Mouse (Mus musculus): ENCODE results near the gene Scd4. TPM values are rescaled to one million over a fixed set of nuclear protein-coding genes. Genes with fewer than 3 reads are reported as not detected.
A peak's percentile ranks its signal among the peaks of the same experiment; 100 is the strongest.

Gene Scd4
- polyA plus RNA-seq, 1 experiment from 2014 or later = 0.05 TPM

- ATAC-seq (ENCODE audit: low read depth) = peak; percentile 92
- DNase-seq = peak; percentile 88
- Histone ChIP-seq H3K27ac (peak overlapping the region; percentile 94), H3K4me2 (peak overlapping the region; percentile 83), H3K9me3 (replicated peaks) (no peaks in the 10 kb centered on the region), H3K4me1 (replicated peaks) (peaks cover 86% of the 10 kb centered on the region), H3K27me3 (no peaks in the 10 kb centered on the region), H3K9ac (peak overlapping the region; percentile 80), H3K36me3 (peaks cover 39% of the 10 kb centered on the region), H3K4me3 (replicated peaks) (peak overlapping the region; percentile 74)
- 0% methylated on average over 30 of the region's 31 CpGs for WGBS (ENCODE audit: insufficient replicate concordance)
Observed at GRCm38 (mm10) chr19:44293769-44294551, 38.9 kb upstream of the Scd4 start.

- ATAC-seq (ENCODE audit: low read depth) (peak; percentile 30), DNase-seq (peak; percentile 84)
- H3K9ac ChIP-seq = peak overlapping the region; percentile 80
- H3K4me2 ChIP-seq = peak overlapping the region; percentile 83
- H3K4me1 ChIP-seq (replicated peaks) = peaks cover 89% of the 10 kb centered on the region
- WGBS (ENCODE audit: insufficient replicate concordance) = under 1% methylated on average over 14 of the region's 14 CpGs
- peak overlapping the region; percentile 94 for H3K27ac ChIP-seq
- H3K9me3 ChIP-seq (replicated peaks) = no peaks in the 10 kb centered on the region
- H3K36me3 ChIP-seq = peaks cover 45% of the 10 kb centered on the region
- H3K27me3 ChIP-seq = no peaks in the 10 kb centered on the region
- peak overlapping the region; percentile 74 for H3K4me3 ChIP-seq (replicated peaks)
Observed at GRCm38 (mm10) chr19:44294588-44295041, 38.3 kb upstream of the Scd4 start.

- peak overlapping the region; percentile 94 for H3K27ac ChIP-seq
- ATAC-seq (ENCODE audit: low read depth) = no peak
- DNase-seq = no peak
- 16% methylated on average over 3 of the region's 3 CpGs for WGBS (ENCODE audit: insufficient replicate concordance)
- peak overlapping the region; percentile 74 for H3K4me3 ChIP-seq (replicated peaks)
- H3K9ac ChIP-seq = peak overlapping the region; percentile 80
- peaks cover 52% of the 10 kb centered on the region for H3K36me3 ChIP-seq
- H3K4me2 ChIP-seq = peak overlapping the region; percentile 83
- no peaks in the 10 kb centered on the region for H3K9me3 ChIP-seq (replicated peaks)
- H3K4me1 ChIP-seq (replicated peaks) = peaks cover 91% of the 10 kb centered on the region
- no peaks in the 10 kb centered on the region for H3K27me3 ChIP-seq
Observed at GRCm38 (mm10) chr19:44295251-44295650, 37.6 kb upstream of the Scd4 start.

- Histone ChIP-seq H3K4me3 (replicated peaks) (peak overlapping the region; percentile 74), H3K36me3 (peaks cover 56% of the 10 kb centered on the region), H3K9ac (peak overlapping the region; percentile 80), H3K4me1 (replicated peaks) (peaks cover 92% of the 10 kb centered on the region), H3K9me3 (replicated peaks) (no peaks in the 10 kb centered on the region), H3K27ac (peak overlapping the region; percentile 94), H3K4me2 (peak overlapping the region; percentile 83), H3K27me3 (no peaks in the 10 kb centered on the region)
- DNase-seq (peak; percentile 85), ATAC-seq (ENCODE audit: low read depth) (peak; percentile 26)
- 9% methylated on average over 4 of the region's 4 CpGs for WGBS (ENCODE audit: insufficient replicate concordance)
Observed at GRCm38 (mm10) chr19:44295741-44296140, 37.2 kb upstream of the Scd4 start.

GRCm38 (mm10) chr19:44296186-44296585 is 36.7 kb upstream of the Scd4 start:
- no peaks in the 10 kb centered on the region for H3K27me3 ChIP-seq
- peaks cover 61% of the 10 kb centered on the region for H3K36me3 ChIP-seq
- 54% methylated on average over 7 of the region's 7 CpGs for WGBS (ENCODE audit: insufficient replicate concordance)
- peak overlapping the region; percentile 94 for H3K27ac ChIP-seq
- ATAC-seq (ENCODE audit: low read depth) = no peak
- no peaks in the 10 kb centered on the region for H3K9me3 ChIP-seq (replicated peaks)
- DNase-seq = no peak
- H3K4me1 ChIP-seq (replicated peaks) = peaks cover 94% of the 10 kb centered on the region
- H3K4me3 ChIP-seq (replicated peaks) = peak overlapping the region; percentile 74
- peak overlapping the region; percentile 80 for H3K9ac ChIP-seq
- peak overlapping the region; percentile 83 for H3K4me2 ChIP-seq

GRCm38 (mm10) chr19:44297068-44297760 is 35.7 kb upstream of the Scd4 start:
- peaks cover 93% of the 10 kb centered on the region for H3K4me1 ChIP-seq (replicated peaks)
- no peaks in the 10 kb centered on the region for H3K9me3 ChIP-seq (replicated peaks)
- ATAC-seq (ENCODE audit: low read depth) (no peak), DNase-seq (no peak)
- H3K36me3 ChIP-seq = peaks cover 70% of the 10 kb centered on the region
- H3K27ac ChIP-seq = peak overlapping the region; percentile 61
- H3K9ac ChIP-seq = peak overlapping the region; percentile 80
- peak overlapping the region; percentile 74 for H3K4me3 ChIP-seq (replicated peaks)
- no peaks in the 10 kb centered on the region for H3K27me3 ChIP-seq
- 69% methylated on average over 8 of the region's 8 CpGs for WGBS (ENCODE audit: insufficient replicate concordance)
- H3K4me2 ChIP-seq = peak overlapping the region; percentile 83

GRCm38 (mm10) chr19:44297862-44298261 is 35.0 kb upstream of the Scd4 start:
- peaks cover 90% of the 10 kb centered on the region for H3K4me1 ChIP-seq (replicated peaks)
- H3K27ac ChIP-seq = peak overlapping the region; percentile 57; the same call in 1 of the 2 replicates
- peak overlapping the region; percentile 83 for H3K4me2 ChIP-seq
- DNase-seq = no peak
- H3K27me3 ChIP-seq = no peaks in the 10 kb centered on the region
- no peaks in the 10 kb centered on the region for H3K9me3 ChIP-seq (replicated peaks)
- WGBS (ENCODE audit: insufficient replicate concordance) = 81% methylated on average over 9 of the region's 9 CpGs
- peaks cover 77% of the 10 kb centered on the region for H3K36me3 ChIP-seq
- peak overlapping the region; percentile 74 for H3K4me3 ChIP-seq (replicated peaks)
- peak overlapping the region; percentile 80 for H3K9ac ChIP-seq
- no peak for ATAC-seq (ENCODE audit: low read depth)

GRCm38 (mm10) chr19:44299078-44299477 is 33.8 kb upstream of the Scd4 start:
- DNase-seq = no peak
- Histone ChIP-seq H3K4me3 (replicated peaks) (peak overlapping the region; percentile 74), H3K4me2 (peak overlapping the region; percentile 83), H3K9me3 (replicated peaks) (no peaks in the 10 kb centered on the region), H3K27me3 (no peaks in the 10 kb centered on the region), H3K9ac (peak overlapping the region; percentile 80), H3K36me3 (peaks cover 89% of the 10 kb centered on the region), H3K27ac (peak overlapping the region; percentile 57), H3K4me1 (replicated peaks) (peaks cover 82% of the 10 kb centered on the region)
- WGBS (ENCODE audit: insufficient replicate concordance) = 82% methylated on average over 9 of the region's 9 CpGs
- ATAC-seq (ENCODE audit: low read depth) = no peak

GRCm38 (mm10) chr19:44299902-44300301 is 33.0 kb upstream of the Scd4 start:
- ATAC-seq (ENCODE audit: low read depth) (peak; percentile 62), DNase-seq (peak; percentile 30)
- H3K27ac ChIP-seq = peak overlapping the region; percentile 79
- peak overlapping the region; percentile 83 for H3K4me2 ChIP-seq
- no peaks in the 10 kb centered on the region for H3K27me3 ChIP-seq
- H3K36me3 ChIP-seq = peaks cover 96% of the 10 kb centered on the region
- no peaks in the 10 kb centered on the region for H3K9me3 ChIP-seq (replicated peaks)
- 0 out of 2 replicates have a peak overlapping the region, but pooled peaks have one; percentile 12 for H3K4me3 ChIP-seq (replicated peaks)
- peaks cover 80% of the 10 kb centered on the region for H3K4me1 ChIP-seq (replicated peaks)
- peak overlapping the region; percentile 23; the same call in 1 of the 2 replicates for H3K9ac ChIP-seq
- 17% methylated on average over 6 of the region's 6 CpGs for WGBS (ENCODE audit: insufficient replicate concordance)

- DNase-seq = no peak
Observed at GRCm38 (mm10) chr19:44300520-44300919, 32.4 kb upstream of the Scd4 start.

GRCm38 (mm10) chr19:44301176-44301575 is 31.7 kb upstream of the Scd4 start:
- Histone ChIP-seq H3K27me3 (no peaks in the 10 kb centered on the region), H3K4me2 (peak overlapping the region; percentile 83), H3K4me3 (replicated peaks) (peak overlapping the region; percentile 18; the same call in 1 of the 2 replicates), H3K36me3 (peaks cover 98% of the 10 kb centered on the region), H3K4me1 (replicated peaks) (peaks cover 72% of the 10 kb centered on the region), H3K9me3 (replicated peaks) (no peaks in the 10 kb centered on the region), H3K9ac (peak overlapping the region; percentile 29; the same call in 1 of the 2 replicates), H3K27ac (peak overlapping the region; percentile 79)
- 76% methylated on average over 16 of the region's 16 CpGs for WGBS (ENCODE audit: insufficient replicate concordance)
- no peak for ATAC-seq (ENCODE audit: low read depth)
- DNase-seq = no peak

More at GRCm38 (mm10) chr19:44300520-44300919, 32.4 kb upstream of the Scd4 start:
- Histone ChIP-seq H3K9me3 (replicated peaks) (no peaks in the 10 kb centered on the region), H3K36me3 (peaks cover 96% of the 10 kb centered on the region), H3K9ac (peak overlapping the region; percentile 23; the same call in 1 of the 2 replicates), H3K27ac (peak overlapping the region; percentile 79), H3K4me3 (replicated peaks) (no peak overlapping the region), H3K4me2 (peak overlapping the region; percentile 83), H3K4me1 (replicated peaks) (peaks cover 78% of the 10 kb centered on the region), H3K27me3 (no peaks in the 10 kb centered on the region)
- WGBS (ENCODE audit: insufficient replicate concordance) = 78% methylated on average over 7 of the region's 7 CpGs
- ATAC-seq (ENCODE audit: low read depth) = no peak

Measured in liver, embryonic 13.5 days (tissue).